Mouse (Mus musculus) liver, postnatal 0 days (tissue): ENCODE results near the gene Immp2l.

ENCODE experiments used
- CTCF ChIP-seq: sonication (generic); IDR thresholded peaks from 2 replicates; pipeline ENCODE4 v1.5.1; 2016; ENCODE audit warnings: antibody characterized with exemption, low read depth
- EP300 ChIP-seq: IDR thresholded peaks from 2 replicates; pipeline ENCODE4 v1.6.1; 2016; ENCODE audit warnings: antibody characterized with exemption, low read depth, mild to moderate bottlenecking

- TF ChIP-seq CTCF = no peak
- no peak for TF ChIP-seq EP300
Measured at GRCm38 (mm10) chr12:41874015-41874414, 850.1 kb downstream of the Immp2l start.
